Mouse (Mus musculus): ENCODE measurements around the gene Ldb3. TPM values are rescaled to one million over a fixed set of nuclear protein-coding genes. Genes with fewer than 3 reads are reported as not detected.
A peak's percentile ranks its signal among the peaks of the same experiment; 100 is the strongest.

The Ldb3 gene
- total and polyA plus RNA-seq, 3 experiments = 0.01 TPM; not detected in 2

DNA sequence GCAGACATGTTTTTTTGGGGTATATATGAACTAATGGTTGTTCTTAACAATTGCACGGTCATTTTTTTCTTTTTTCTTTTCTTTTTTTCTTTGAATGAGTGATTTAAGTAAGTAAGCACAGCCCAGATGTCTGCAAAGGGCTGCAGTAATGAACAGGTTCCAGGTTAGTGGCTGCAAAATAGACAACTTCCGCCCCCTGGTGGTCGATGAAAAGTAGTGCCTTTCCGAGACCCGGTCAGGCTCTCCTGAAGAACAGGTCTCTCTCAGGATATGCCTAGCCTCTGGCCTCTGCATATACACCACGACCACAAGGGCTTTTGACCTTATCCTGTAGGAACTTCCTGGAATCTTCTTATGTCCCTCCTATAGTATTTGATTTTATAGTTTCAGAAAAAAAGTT, 18.2 kb downstream of the Ldb3 start:
- Histone ChIP-seq H3K9ac (ENCODE audit: control insufficient read depth, low read depth, low read length, poor library complexity, severe bottlenecking) (no peak overlapping the region), H3K36me3 (ENCODE audit: control insufficient read depth in 1 of 2, insufficient read depth in 2 of 2, low read length in 2 of 2) (no peaks in the 10 kb centered on the region), H3K27me3 (ENCODE audit: control insufficient read depth in 1 of 2, insufficient read depth in 2 of 2, low read length in 2 of 2) (no peaks in the 10 kb centered on the region), H3K9me3 (replicated peaks; ENCODE audit: insufficient read depth, low read length) (no peaks in the 10 kb centered on the region), H3K27ac (ENCODE audit: control insufficient read depth, low read depth, low read length) (no peak overlapping the region), H3K4me1 (ENCODE audit: control insufficient read depth in 1 of 2, insufficient read depth in 2 of 2, low read length in 2 of 2) (no peaks in the 10 kb centered on the region), H3K79me2 (ENCODE audit: control insufficient read depth, insufficient read depth, low read length, poor library complexity) (no peaks in the 10 kb centered on the region), H3K4me3 (ENCODE audit: control insufficient read depth in 1 of 2, insufficient read depth in 1 of 2, low read depth in 2 of 2, low read length in 2 of 2) (no peak overlapping the region)
- TF ChIP-seq USF2 (IDR thresholded peaks at IDR 0.05; ENCODE audit: borderline replicate concordance in 1 of 2, insufficient read depth in 1 of 2, low read depth in 1 of 2, low read length in 2 of 2) (no peak), MXI1 (IDR thresholded peaks at IDR 0.05; ENCODE audit: low read depth, low read length) (no peak), GATA1 (IDR thresholded peaks at IDR 0.05; ENCODE audit: low read depth, low read length) (no peak), E2F4 (IDR thresholded peaks at IDR 0.05; ENCODE audit: borderline replicate concordance, low read depth, low read length) (no peak), SMC3 (IDR thresholded peaks at IDR 0.05; ENCODE audit: low read depth, low read length) (peak; percentile 91), MEF2A (IDR thresholded peaks at IDR 0.05; ENCODE audit: extremely low read depth, insufficient replicate concordance, low read depth, low read length, poor library complexity, severe bottlenecking) (no peak), ZMIZ1 (IDR thresholded peaks at IDR 0.05; ENCODE audit: low read depth, low read length) (no peak), MAZ (IDR thresholded peaks at IDR 0.05; ENCODE audit: low read depth, low read length) (no peak), JUND (IDR thresholded peaks at IDR 0.05; ENCODE audit: low read depth, low read length) (no peak), TAL1 (IDR thresholded peaks at IDR 0.05; ENCODE audit: low read length) (no peak), TCF12 (IDR thresholded peaks at IDR 0.05; ENCODE audit: low read depth, low read length) (no peak), SIN3A (IDR thresholded peaks at IDR 0.05; ENCODE audit: low read length) (no peak), HCFC1 (IDR thresholded peaks at IDR 0.05; ENCODE audit: low read depth, low read length) (no peak), CHD2 (IDR thresholded peaks at IDR 0.05; ENCODE audit: low read length) (no peak), NELFE (IDR thresholded peaks at IDR 0.05; ENCODE audit: low read depth, low read length) (no peak), CTCF (IDR thresholded peaks at IDR 0.05 in 2 of 3, conservative IDR thresholded peaks at IDR 0.05 in 1 of 3; ENCODE audit: control insufficient read depth in 1 of 3, insufficient read depth in 1 of 3, low read depth in 2 of 3, low read length in 3 of 3, poor library complexity in 1 of 3, severe bottlenecking in 1 of 3) (peak; percentile 71 to 92 (median 85)), UBTF (IDR thresholded peaks at IDR 0.05; ENCODE audit: borderline replicate concordance, insufficient read depth, low read depth, low read length) (no peak), MAX (IDR thresholded peaks at IDR 0.05; ENCODE audit: low read length) (no peak), ZNF384 (IDR thresholded peaks at IDR 0.05; ENCODE audit: low read depth, low read length) (no peak), POLR2AphosphoS2 (IDR thresholded peaks at IDR 0.05; ENCODE audit: low read length) (no peak), POLR2A (IDR thresholded peaks at IDR 0.05; ENCODE audit: control insufficient read depth in 1 of 2, insufficient read depth in 1 of 2, low read depth in 1 of 2, low read length in 2 of 2, poor library complexity in 1 of 2) (no peak), ZKSCAN1 (IDR thresholded peaks at IDR 0.05; ENCODE audit: low read depth, low read length) (no peak), USF1 (IDR thresholded peaks at IDR 0.05; ENCODE audit: low read depth, low read length) (no peak), CHD1 (IDR thresholded peaks at IDR 0.05; ENCODE audit: low read depth, low read length) (no peak), ETS1 (IDR thresholded peaks at IDR 0.05; ENCODE audit: low read depth, low read length) (no peak), RAD21 (IDR thresholded peaks at IDR 0.05; ENCODE audit: low read depth, low read length) (peak; percentile 89), KAT2A (conservative IDR thresholded peaks at IDR 0.05; ENCODE audit: low read depth, low read length) (no peak), ZC3H11A (IDR thresholded peaks at IDR 0.05; ENCODE audit: low read depth, low read length) (peak; percentile 81), ELF1 (IDR thresholded peaks at IDR 0.05; ENCODE audit: low read depth, low read length) (no peak), TBP (IDR thresholded peaks at IDR 0.05; ENCODE audit: low read depth, low read length) (no peak), GABPA (IDR thresholded peaks at IDR 0.05; ENCODE audit: low read depth, low read length) (no peak), RCOR1 (IDR thresholded peaks at IDR 0.05; ENCODE audit: low read depth, low read length) (no peak)
- peak; percentile 70 for DNase-seq (ENCODE audit: low read depth, low spot score)
